Mouse (Mus musculus): ENCODE results near the gene Oprm1.

- TF ChIP-seq CTCF (IDR thresholded peaks at IDR 0.05; ENCODE audit: low read depth) (no peak), EP300 (IDR thresholded peaks at IDR 0.05; ENCODE audit: low read depth) (no peak)
These were observed 282.7 kb downstream of the Oprm1 start for GRCm38 (mm10) chr10:7041032-7041431.

All from heart, postnatal 0 days (tissue).